Mouse (Mus musculus): ENCODE results near the gene Zfp663.
A peak's percentile ranks its signal among the peaks of the same experiment; 100 is the strongest.

The Zfp663 gene

GRCm38 (mm10) chr2:165368496-165368895 is at the start of gene Zfp663:
Gene Zfp663, minus strand, starts transcription at chr2:165368729.
- DNase-seq, result peak; percentile 85

GRCm38 (mm10) chr2:165417291-165417690 is 48.8 kb upstream of the Zfp663 start:
- peak; percentile 88 for DNase-seq

- DNase-seq, result no peak
These were observed 47.3 kb upstream of the Zfp663 start for GRCm38 (mm10) chr2:165415795-165416194.

- DNase-seq, result no peak
These were observed 46.7 kb upstream of the Zfp663 start for GRCm38 (mm10) chr2:165415141-165415721.

GRCm38 (mm10) chr2:165414321-165414720 is 45.8 kb upstream of the Zfp663 start:
- no peak for DNase-seq

- no peak for DNase-seq
These were observed 45.4 kb upstream of the Zfp663 start for GRCm38 (mm10) chr2:165413884-165414283.

- DNase-seq, result peak; percentile 49
These were observed 39.3 kb upstream of the Zfp663 start for GRCm38 (mm10) chr2:165407700-165408301.

- DNase-seq, result no peak
These were observed 36.8 kb upstream of the Zfp663 start for GRCm38 (mm10) chr2:165405351-165405750.

- no peak for DNase-seq
These were observed 36.4 kb upstream of the Zfp663 start for GRCm38 (mm10) chr2:165404951-165405350.

- no peak for DNase-seq
These were observed 29.7 kb upstream of the Zfp663 start for GRCm38 (mm10) chr2:165398164-165398785.

GRCm38 (mm10) chr2:165397502-165398163 is 29.1 kb upstream of the Zfp663 start:
- peak; percentile 33 for DNase-seq

GRCm38 (mm10) chr2:165396831-165397501 is 28.4 kb upstream of the Zfp663 start:
- DNase-seq, result peak; percentile 65

- DNase-seq, result no peak
These were observed 23.6 kb upstream of the Zfp663 start for GRCm38 (mm10) chr2:165392156-165392555.

GRCm38 (mm10) chr2:165391561-165391960 is 23.0 kb upstream of the Zfp663 start:
- peak; percentile 78 for DNase-seq

- no peak for DNase-seq
These were observed 20.9 kb upstream of the Zfp663 start for GRCm38 (mm10) chr2:165389299-165389952.

GRCm38 (mm10) chr2:165387844-165388495 is 19.4 kb upstream of the Zfp663 start, which contains the start of gene Zfp334:
Gene Zfp334, minus strand, starts transcription at chr2:165388259.
- DNase-seq, result peak; percentile 97

- peak; percentile 34 for DNase-seq
These were observed 18.8 kb upstream of the Zfp663 start for GRCm38 (mm10) chr2:165387370-165387769.

GRCm38 (mm10) chr2:165380050-165380449 is 11.5 kb upstream of the Zfp663 start:
- DNase-seq, result no peak

GRCm38 (mm10) chr2:165376001-165376400 is 7.5 kb upstream of the Zfp663 start:
- DNase-seq, result no peak

- DNase-seq, result no peak
These were observed 6.9 kb upstream of the Zfp663 start for GRCm38 (mm10) chr2:165375478-165375877.

GRCm38 (mm10) chr2:165371066-165371465 is 2.5 kb upstream of the Zfp663 start:
- DNase-seq, result peak; percentile 75

- DNase-seq, result no peak
These were observed 1.8 kb upstream of the Zfp663 start for GRCm38 (mm10) chr2:165370348-165370747.
